Mouse (Mus musculus): ENCODE measurements around the gene Ecpas. TPM values are rescaled to one million over a fixed set of nuclear protein-coding genes. Genes with fewer than 3 reads are reported as not detected.

Gene Ecpas
- total RNA-seq, 2 experiments from 2014 or later, result 131 to 140 TPM

DNA sequence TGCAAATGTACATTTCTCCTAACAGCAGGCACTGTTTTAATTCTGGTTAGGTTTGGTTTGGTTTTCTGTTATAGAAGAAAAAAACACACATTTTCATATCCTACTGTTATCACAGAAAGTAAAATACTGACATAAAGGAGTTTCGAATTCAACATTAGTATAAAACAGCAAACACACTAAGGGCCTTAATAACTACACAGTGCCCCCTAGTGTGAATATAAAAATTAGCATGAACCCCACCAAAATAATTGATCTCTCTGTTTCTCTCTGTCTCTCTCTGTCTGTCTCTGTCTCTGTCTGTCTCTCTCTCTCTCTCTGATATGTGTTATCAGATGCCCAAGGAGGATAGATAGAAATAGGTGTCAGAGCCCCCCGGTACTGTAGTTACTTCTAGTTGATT, 163.0 kb downstream of the Ecpas start:
- DNase-seq (ENCODE audit: low spot score in 2 of 2), result no peak

DNA sequence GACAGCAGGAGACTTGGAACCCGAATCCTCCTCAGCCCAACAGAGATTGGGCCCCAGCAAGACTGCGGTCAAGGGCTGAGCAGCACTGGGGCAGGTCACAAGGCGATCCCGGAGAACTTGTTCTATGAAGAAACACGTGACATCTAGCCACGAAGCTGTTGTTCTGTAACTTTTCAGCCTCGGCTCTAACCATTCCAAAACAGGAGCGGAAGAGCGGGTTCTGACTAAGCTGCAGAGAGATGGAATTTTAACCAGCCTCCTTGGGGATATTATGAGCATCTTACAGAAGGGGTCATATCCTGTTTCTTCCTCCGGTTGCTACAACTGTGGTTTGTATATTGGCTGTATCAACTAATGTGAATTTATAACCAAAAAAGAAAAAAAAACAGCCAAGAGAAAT, 163.4 kb downstream of the Ecpas start:
- no peak for DNase-seq (ENCODE audit: low spot score in 2 of 2)

Other genes starting within 250 kb of the Ecpas start
- under 1 TPM; 0.21 to 0.38 TPM for gene Olfr267, start 125.0 kb downstream of the Ecpas start, total RNA-seq (2021)
- 10 to 100 TPM; 30.5 to 33.1 TPM for gene Zkscan16, start 30.9 kb upstream of the Ecpas start, total RNA-seq (2021)
- gene Ptgr1, start 74.4 kb upstream of the Ecpas start, total RNA-seq (2021), result 1 to 10 TPM; 3.7 to 3.8 TPM
- 1 to 10 TPM; 5.8 to 6.3 TPM for gene Dnajc25, start 82.3 kb upstream of the Ecpas start, total RNA-seq (2021)
- gene Gm20503, start 90.5 kb upstream of the Ecpas start, total RNA-seq (2021), result 1 to 10 TPM in 1 of 2 experiments, not detected in 1; 2.8 TPM
- 100 to 1,000 TPM; 109 to 110 TPM for gene Gng10, start 122.3 kb upstream of the Ecpas start, total RNA-seq (2021)
- not detected for gene AI481877, start 226.2 kb upstream of the Ecpas start, total RNA-seq (2021)